Mouse (Mus musculus) CH12.LX (cell line): ENCODE data around the gene Wdr24. TPM values are rescaled to one million over a fixed set of nuclear protein-coding genes. Genes with fewer than 3 reads are reported as not detected.

ENCODE experiments used
- DNase-seq: peaks from one replicate; pipeline ENCODE4 v3.0.0-alpha.2; 2013; ENCODE audit errors: extremely low read depth
- H3K27ac ChIP-seq: 2 replicates; pipeline ENCODE4 v1.5.1; 2012; ENCODE audit warnings: low read depth, mild to moderate bottlenecking, control low read depth, moderate library complexity; ENCODE audit not compliant: insufficient read depth
- H3K27me3 ChIP-seq: replicated peaks from 2 replicates; pipeline ENCODE3; 2012; ENCODE audit warnings: inconsistent platforms
- H3K36me3 ChIP-seq, 2 experiments: replicated peaks in 1 of 2; 2 replicates each; pipeline versions ENCODE3 to v1.6.1; 2012; ENCODE audit warnings: inconsistent platforms in 1 of 2, low read length in 1 of 2, mild to moderate bottlenecking in 1 of 2, mixed read lengths in 1 of 2, moderate library complexity in 1 of 2; ENCODE audit not compliant: control insufficient read depth in 1 of 2, insufficient read depth in 1 of 2
- H3K4me1 ChIP-seq, 2 experiments: 2 replicates each; pipeline ENCODE4 v1.6.1; 2012; ENCODE audit warnings: inconsistent platforms in 1 of 2, moderate library complexity in 1 of 2; ENCODE audit not compliant: insufficient read depth in 2 of 2, control insufficient read depth in 1 of 2
- H3K4me2 ChIP-seq: 2 replicates; pipeline ENCODE4 v1.6.1; 2012; ENCODE audit warnings: low read depth, mild to moderate bottlenecking, control low read depth; ENCODE audit not compliant: poor library complexity, insufficient read depth, severe bottlenecking
- H3K4me3 ChIP-seq, 3 experiments: fragments of 150-350 bp in 1 of 3; sonication (generic) in 1 of 3; replicated peaks in 1 of 3; 2 replicates each; pipeline versions ENCODE3 to v1.5.1; 2011 to 2012; ENCODE audit warnings: low read depth in 2 of 3, low read length in 2 of 3, mild to moderate bottlenecking in 2 of 3, moderate library complexity in 2 of 3, control low read depth in 1 of 3, improper control_type of control experiment in 1 of 3, inconsistent platforms in 1 of 3, mixed read lengths in 1 of 3; ENCODE audit not compliant: poor library complexity in 1 of 3
- H3K79me2 ChIP-seq: replicated peaks from 2 replicates; pipeline ENCODE4 v1.6.1; 2012; ENCODE audit warnings: mild to moderate bottlenecking, moderate library complexity; ENCODE audit not compliant: control insufficient read depth, poor library complexity, insufficient read depth, severe bottlenecking; ENCODE audit errors: extremely low read depth
- H3K9ac ChIP-seq: 2 replicates; pipeline ENCODE4 v1.6.1; 2012; ENCODE audit warnings: low read depth, mild to moderate bottlenecking, control low read depth, moderate library complexity; ENCODE audit not compliant: insufficient read depth
- H3K9me3 ChIP-seq: replicated peaks from 2 replicates; pipeline ENCODE3; 2012; ENCODE audit warnings: low read length, inconsistent platforms, mixed read lengths
- BHLHE40 ChIP-seq: IDR thresholded peaks from 2 replicates; pipeline ENCODE4 v1.6.1; 2011; ENCODE audit warnings: mild to moderate bottlenecking, low read depth, low read length, improper control_type of control experiment
- ELF1 ChIP-seq: IDR thresholded peaks from 2 replicates; pipeline ENCODE4 v1.6.1; 2014; ENCODE audit warnings: low read depth, mild to moderate bottlenecking, inconsistent platforms, low read length, improper control_type of control experiment
- EP300 ChIP-seq: IDR thresholded peaks from 2 replicates; pipeline ENCODE4 v1.6.1; 2011; ENCODE audit warnings: low read length, improper control_type of control experiment
- ETS1 ChIP-seq: conservative IDR thresholded peaks from 2 replicates; pipeline ENCODE4 v1.6.1; 2012; ENCODE audit warnings: low read depth, mild to moderate bottlenecking, inconsistent platforms, low read length, improper control_type of control experiment, moderate library complexity
- GABPA ChIP-seq: IDR thresholded peaks from 2 replicates; pipeline ENCODE4 v1.6.1; 2012; ENCODE audit warnings: low read depth, low read length, improper control_type of control experiment, inconsistent platforms; ENCODE audit not compliant: insufficient replicate concordance
- HCFC1 ChIP-seq: IDR thresholded peaks from 2 replicates; pipeline ENCODE4 v1.6.1; 2012; ENCODE audit warnings: low read depth, mild to moderate bottlenecking, inconsistent platforms, low read length, improper control_type of control experiment
- JUN ChIP-seq: IDR thresholded peaks from 2 replicates; pipeline ENCODE4 v1.6.1; 2011; ENCODE audit warnings: low read depth, mild to moderate bottlenecking, low read length, improper control_type of control experiment, moderate library complexity; ENCODE audit not compliant: insufficient read depth
- JUND ChIP-seq: conservative IDR thresholded peaks from 2 replicates; pipeline ENCODE4 v1.6.1; 2011; ENCODE audit warnings: low read depth, low read length, improper control_type of control experiment
- MAFK ChIP-seq: IDR thresholded peaks from 2 replicates; pipeline ENCODE4 v1.6.1; 2011; ENCODE audit warnings: low read length, improper control_type of control experiment; ENCODE audit not compliant: insufficient replicate concordance
- MAX ChIP-seq: IDR thresholded peaks from 2 replicates; pipeline ENCODE4 v1.6.1; 2011; ENCODE audit warnings: low read length, improper control_type of control experiment
- MYC ChIP-seq: IDR thresholded peaks from 2 replicates; pipeline ENCODE4 v1.6.1; 2011; ENCODE audit warnings: low read depth, mild to moderate bottlenecking, improper control_type of control experiment, low read length
- NRF1 ChIP-seq: IDR thresholded peaks from 2 replicates; pipeline ENCODE4 v1.6.1; 2014; ENCODE audit warnings: low read depth, mild to moderate bottlenecking, inconsistent platforms, low read length, improper control_type of control experiment, moderate library complexity
- POLR2A ChIP-seq: IDR thresholded peaks from 2 replicates; pipeline ENCODE4 v1.6.1; 2011; ENCODE audit warnings: low read depth, mild to moderate bottlenecking, improper control_type of control experiment, low read length
- RAD21 ChIP-seq: IDR thresholded peaks from 2 replicates; pipeline ENCODE4 v1.6.1; 2011; ENCODE audit warnings: low read depth, mild to moderate bottlenecking, low read length, improper control_type of control experiment, moderate library complexity
- RCOR1 ChIP-seq: conservative IDR thresholded peaks from 2 replicates; pipeline ENCODE4 v1.6.1; 2012; ENCODE audit warnings: low read depth, mild to moderate bottlenecking, inconsistent platforms, low read length, improper control_type of control experiment
- SMC3 ChIP-seq: IDR thresholded peaks from 2 replicates; pipeline ENCODE4 v1.6.1; 2011; ENCODE audit warnings: low read depth, low read length, improper control_type of control experiment
- TBP ChIP-seq: conservative IDR thresholded peaks from 2 replicates; pipeline ENCODE4 v1.6.1; 2011; ENCODE audit warnings: low read depth, low read length, improper control_type of control experiment
- UBTF ChIP-seq: IDR thresholded peaks from 2 replicates; pipeline ENCODE4 v1.6.1; 2012; ENCODE audit warnings: low read depth, mild to moderate bottlenecking, inconsistent platforms, low read length, improper control_type of control experiment, moderate library complexity
- USF2 ChIP-seq: conservative IDR thresholded peaks from 2 replicates; pipeline ENCODE4 v1.6.1; 2011; ENCODE audit warnings: low read depth, low read length, improper control_type of control experiment
- ZC3H11A ChIP-seq: IDR thresholded peaks from 2 replicates; pipeline ENCODE4 v1.6.1; 2012; ENCODE audit warnings: low read depth, mild to moderate bottlenecking, inconsistent platforms, low read length, improper control_type of control experiment
- ZMIZ1 ChIP-seq: IDR thresholded peaks from 2 replicates; pipeline ENCODE4 v1.6.1; 2012; ENCODE audit warnings: low read depth, mild to moderate bottlenecking, inconsistent platforms, low read length, improper control_type of control experiment
- ZNF384 ChIP-seq: IDR thresholded peaks from 2 replicates; pipeline ENCODE4 v1.6.1; 2012; ENCODE audit warnings: low read depth, low read length, improper control_type of control experiment, inconsistent platforms
- dilution Hi-C: fragments of 300-500 bp; cut with MboI; formaldehyde crosslinking; loops from 2 replicates; pipeline ENCODE4 v1.14.3; 2020; ENCODE audit warnings: low sequenced_read_pairs; ENCODE audit not compliant: extremely low pct_unique_long_range_greater_than_20kb, extremely low pct_ligation_motif_present
- in situ Hi-C: fragments of 300-500 bp; cut with MboI; formaldehyde crosslinking; loops from 3 replicates; pipeline ENCODE4 v1.14.3; 2019; ENCODE audit warnings: low sequenced_read_pairs, low pct_ligation_motif_present, low pct_unique_long_range_greater_than_20kb, mixed read lengths
- polyA plus RNA-seq: library from polyadenylated mRNA; unstranded; fragments of >175 nt; gene quantifications from 2 replicates; pipeline ENCODE4 v1.2.1, GENCODE M21; 2012; ENCODE audit warnings: low read depth; ENCODE audit not compliant: insufficient read length
- total RNA-seq, 2 experiments: library from RNA; depleted of rRNA; stranded (reverse); fragments of 300-350 nt in 1 of 2; fragments of >200 nt in 1 of 2; gene quantifications; 2 replicates each; pipeline ENCODE4 v1.2.3; 2012 to 2014

Gene Wdr24
- total and polyA plus RNA-seq, 3 experiments, result 20.4 to 28.6 (median 20.9) TPM

DNA sequence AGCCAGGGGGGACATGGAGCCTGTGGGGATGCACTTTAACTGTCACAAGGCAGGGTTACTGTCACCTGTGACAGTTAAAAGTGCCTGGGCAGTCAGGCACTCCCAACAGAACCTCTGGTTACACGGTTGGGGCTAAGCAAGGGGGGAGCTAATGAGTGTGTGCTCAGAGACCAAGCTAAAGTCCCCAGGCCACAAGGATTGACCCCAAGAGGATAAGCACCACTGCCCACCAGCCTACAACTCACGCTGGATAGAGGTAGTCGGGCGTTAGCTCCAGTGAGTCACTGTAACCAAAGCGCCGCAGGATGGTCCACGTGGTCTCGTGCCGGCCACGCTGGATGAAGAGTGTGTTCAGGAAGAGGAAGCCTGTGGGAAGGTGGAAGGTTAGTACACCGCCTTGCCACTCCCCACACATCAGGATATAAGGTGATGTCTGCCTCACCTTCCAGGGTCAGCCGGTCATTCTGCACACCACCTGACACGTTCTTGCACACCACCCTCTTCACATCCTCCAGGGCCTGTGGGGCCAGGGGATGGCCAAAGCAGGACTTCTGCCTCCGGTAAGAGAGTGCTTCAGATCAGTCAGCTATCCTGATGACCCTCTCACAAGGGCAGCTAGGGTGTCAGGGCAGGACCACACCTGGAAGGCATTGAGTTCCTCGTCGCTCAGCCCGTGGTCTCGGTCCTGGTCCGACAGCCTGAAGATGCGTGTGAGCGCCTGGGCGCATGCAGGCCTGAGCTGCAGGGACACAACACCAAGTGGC lies 17.9 kb downstream of the Wdr24 start, which contains the start of gene Gm20683:
Gene Gm20683, minus strand, starts transcription at position 647 of the 764 bp plus-strand sequence.
- peaks cover 14% of the 10 kb centered on the region for H3K79me2 ChIP-seq
- no peak within 1 kb of the TSS for H3K4me3 ChIP-seq
- TF ChIP-seq JUND (no peak), ZNF384 (no peak), SMC3 (no peak), POLR2A (no peak), ELF1 (no peak), JUN (no peak), RCOR1 (no peak), NRF1 (no peak), ZC3H11A (no peak), MAFK (no peak), USF2 (no peak), UBTF (no peak), RAD21 (no peak), GABPA (no peak), HCFC1 (no peak), EP300 (no peak), ETS1 (no peak), MYC (no peak), MAX (no peak), ZMIZ1 (no peak)
- H3K4me1 ChIP-seq, result peaks cover 12 to 15% of the 10 kb centered on the region in 2 experiments
- no peak within 1 kb of the TSS for H3K9ac ChIP-seq
- no peak within 1 kb of the TSS for H3K4me2 ChIP-seq
- H3K36me3 ChIP-seq, result peaks cover 69 to 83% of the 10 kb centered on the region in 2 experiments
- H3K27ac ChIP-seq, result no peak within 1 kb of the TSS
- in situ Hi-C loops (no loop called here), dilution Hi-C loops (no loop called here)
- H3K27me3 ChIP-seq, result no peaks in the 10 kb centered on the region
- DNase-seq, result no peak
- no peaks in the 10 kb centered on the region for H3K9me3 ChIP-seq

DNA sequence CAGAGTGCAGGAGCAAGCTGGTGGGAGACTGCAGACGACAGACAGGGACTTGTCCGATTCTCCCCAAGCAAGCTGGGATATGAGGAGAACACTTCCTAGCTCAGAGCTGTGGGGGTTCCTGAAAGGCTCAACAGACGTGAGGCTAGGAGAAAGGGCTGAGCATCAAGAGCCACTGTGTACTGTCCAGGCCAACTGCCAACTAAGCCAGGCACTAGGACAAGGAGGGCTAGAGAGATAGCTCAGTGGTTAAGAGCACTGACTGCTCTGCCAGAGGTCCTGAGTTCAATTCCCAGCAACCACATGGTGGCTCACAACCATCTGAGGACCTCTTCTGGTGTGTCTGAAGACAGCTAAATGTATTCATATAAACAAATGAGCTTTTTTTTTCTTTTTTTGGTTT lies 19.1 kb downstream of the Wdr24 start:
- no peak for DNase-seq
- in situ Hi-C loops (no loop called here), dilution Hi-C loops (no loop called here)
- peaks cover 12 to 15% of the 10 kb centered on the region in 2 experiments for H3K4me1 ChIP-seq
- peak; percentile 88 for TF ChIP-seq TBP
- TF ChIP-seq USF2, result no peak
- TF ChIP-seq BHLHE40, result no peak
- TF ChIP-seq ZNF384, result 0 out of 2 replicates have a peak, but pooled peaks have one; percentile 19
- 0 out of 2 replicates have a peak, but pooled peaks have one; percentile 30 for TF ChIP-seq ELF1
- peaks cover 14% of the 10 kb centered on the region for H3K79me2 ChIP-seq
- no peaks in the 10 kb centered on the region for H3K27me3 ChIP-seq
- no peak overlapping the region for H3K4me3 ChIP-seq
- no peak overlapping the region for H3K27ac ChIP-seq
- no peaks in the 10 kb centered on the region for H3K9me3 ChIP-seq
- no peak overlapping the region for H3K9ac ChIP-seq
- H3K36me3 ChIP-seq, result peaks cover 62 to 83% of the 10 kb centered on the region in 2 experiments
- H3K4me2 ChIP-seq, result no peak overlapping the region
